Mouse (Mus musculus): ENCODE data around the gene Tmem50b.

Gene Tmem50b

GRCm38 (mm10) chr16:91609501-91610245, 12.1 kb upstream of the Tmem50b start:
- ATAC-seq (ENCODE audit: low TSS enrichment) = no peak

DNA sequence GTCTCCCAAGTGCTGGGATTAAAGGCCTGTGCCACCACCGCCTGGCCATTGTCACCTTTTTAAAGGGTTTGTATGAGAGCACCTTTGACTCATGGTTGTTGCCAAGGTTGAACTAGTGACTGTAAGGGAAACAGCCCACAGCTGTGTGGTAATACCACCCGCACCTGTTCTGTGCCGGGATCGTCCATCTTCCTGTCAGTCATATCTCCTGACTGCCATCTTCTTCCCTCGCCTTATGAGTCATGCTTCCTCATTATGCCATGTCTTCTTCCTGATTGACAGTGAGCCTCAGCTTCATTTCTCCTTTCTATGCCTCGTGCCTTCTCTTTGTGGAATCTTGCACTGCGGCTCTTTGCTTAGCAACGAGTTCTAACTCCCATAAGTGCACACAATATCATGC, 9.4 kb upstream of the Tmem50b start:
- no peak for ATAC-seq (ENCODE audit: low TSS enrichment)

DNA sequence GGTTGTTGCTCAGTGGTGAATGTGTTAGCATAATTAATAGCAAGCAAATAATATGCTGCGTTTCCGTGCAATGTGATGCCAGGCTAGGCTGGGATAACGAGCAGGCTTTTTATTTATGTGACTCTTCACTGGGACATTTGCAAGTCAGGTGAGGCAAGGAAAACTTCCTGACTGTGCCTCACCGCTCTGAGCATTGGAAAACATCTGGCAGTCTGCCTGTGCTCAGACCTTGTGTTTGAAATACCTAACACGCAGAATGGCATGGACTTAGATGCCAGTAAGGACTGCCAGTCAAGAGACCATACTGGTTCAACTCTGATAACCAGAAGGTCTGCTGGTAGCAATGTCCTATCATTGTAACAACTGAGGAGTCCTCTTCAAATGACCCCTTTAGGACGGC, 7.6 kb upstream of the Tmem50b start:
- ATAC-seq (ENCODE audit: low TSS enrichment) = no peak

DNA sequence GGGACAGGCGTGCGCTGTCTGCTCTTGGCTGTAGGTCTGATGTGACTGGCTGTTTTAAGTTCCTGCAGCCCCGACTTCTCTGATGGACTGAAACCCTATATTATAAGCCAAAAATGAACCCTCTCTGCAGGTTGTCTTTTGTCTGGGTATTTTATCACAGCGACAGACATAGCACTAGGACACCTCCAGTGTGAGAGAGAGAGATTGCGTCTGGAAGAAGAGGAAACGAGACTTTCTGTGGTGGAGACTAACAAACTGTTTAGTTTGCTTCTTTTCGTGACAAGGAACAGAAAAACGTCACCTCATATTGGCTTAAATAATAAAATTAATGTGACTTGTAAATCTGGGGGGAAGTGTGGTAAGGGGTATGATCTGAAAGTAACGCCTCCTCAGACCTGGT, 4.1 kb upstream of the Tmem50b start:
- no peak for ATAC-seq (ENCODE audit: low TSS enrichment)

DNA sequence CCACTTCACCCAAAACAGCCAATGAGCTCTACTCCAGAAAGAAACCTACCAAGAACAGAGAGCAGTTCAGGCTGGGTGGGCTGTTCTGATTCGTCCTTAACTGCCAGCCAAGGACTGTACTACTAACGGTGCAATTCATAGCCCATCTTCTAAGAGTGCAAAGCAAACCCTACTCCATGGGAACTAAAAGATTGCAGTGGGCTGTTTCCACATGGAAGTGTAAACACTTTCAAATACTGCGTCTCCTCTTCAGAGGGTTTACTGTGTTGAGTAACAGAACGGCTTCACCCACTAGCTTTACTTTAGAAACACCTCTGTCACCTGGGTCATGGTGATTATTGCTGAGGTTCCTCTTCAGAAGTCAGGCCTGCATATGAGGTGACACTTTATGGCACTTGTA, 3.5 kb upstream of the Tmem50b start:
- ATAC-seq (ENCODE audit: low TSS enrichment) = no peak

- ATAC-seq (ENCODE audit: low TSS enrichment) = no peak
These were observed 1.6 kb upstream of the Tmem50b start for GRCm38 (mm10) chr16:91599242-91599641.

DNA sequence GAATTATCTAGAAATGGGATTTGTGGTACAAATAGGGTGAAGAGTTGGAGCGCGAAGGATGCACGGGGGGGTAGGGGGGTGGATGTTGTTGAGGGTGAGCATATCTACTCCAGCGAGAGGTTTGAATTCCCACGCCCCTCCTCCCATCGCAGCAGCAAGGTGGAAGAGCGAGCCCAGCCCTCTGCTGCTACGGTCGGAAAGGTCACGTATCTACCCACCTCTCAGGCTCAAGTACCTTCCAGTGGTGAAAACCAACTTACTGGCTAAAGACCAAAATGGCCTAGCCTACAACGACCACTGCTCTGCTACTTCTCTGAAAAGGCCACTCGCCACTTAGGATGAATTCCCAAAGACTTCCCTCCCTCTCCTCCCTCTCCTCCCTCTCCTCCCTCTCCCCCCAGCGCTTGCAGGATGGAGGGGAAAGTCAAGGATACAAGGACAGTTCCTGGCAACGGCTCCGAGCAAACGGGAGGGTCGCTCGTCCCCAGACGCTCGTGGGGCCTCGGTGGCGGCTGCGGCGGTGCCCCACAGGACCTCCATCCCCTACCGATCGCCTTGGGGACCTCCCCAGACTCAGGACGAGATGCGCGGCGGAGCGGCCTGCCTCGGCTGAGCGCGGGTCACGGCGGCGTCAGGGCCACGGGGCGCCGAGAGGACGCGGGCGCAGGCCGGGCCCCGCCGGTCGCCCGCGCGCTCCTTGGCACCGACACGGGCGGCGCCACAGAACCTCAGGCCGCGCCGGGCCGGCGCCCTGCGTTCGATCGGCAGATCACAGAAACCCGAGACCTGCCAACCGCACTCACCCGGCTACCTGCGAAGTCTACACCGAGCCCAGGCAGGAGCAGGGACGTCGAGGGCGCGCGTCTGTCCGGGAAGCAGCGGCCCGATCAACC, 575 bp downstream of the Tmem50b start:
- peak; percentile 50 for ATAC-seq (ENCODE audit: low TSS enrichment)

- ATAC-seq (ENCODE audit: low TSS enrichment) = no peak
These were observed 1.2 kb downstream of the Tmem50b start for GRCm38 (mm10) chr16:91596397-91596778.

GRCm38 (mm10) chr16:91595076-91595475, 2.5 kb downstream of the Tmem50b start:
- no peak for ATAC-seq (ENCODE audit: low TSS enrichment)

DNA sequence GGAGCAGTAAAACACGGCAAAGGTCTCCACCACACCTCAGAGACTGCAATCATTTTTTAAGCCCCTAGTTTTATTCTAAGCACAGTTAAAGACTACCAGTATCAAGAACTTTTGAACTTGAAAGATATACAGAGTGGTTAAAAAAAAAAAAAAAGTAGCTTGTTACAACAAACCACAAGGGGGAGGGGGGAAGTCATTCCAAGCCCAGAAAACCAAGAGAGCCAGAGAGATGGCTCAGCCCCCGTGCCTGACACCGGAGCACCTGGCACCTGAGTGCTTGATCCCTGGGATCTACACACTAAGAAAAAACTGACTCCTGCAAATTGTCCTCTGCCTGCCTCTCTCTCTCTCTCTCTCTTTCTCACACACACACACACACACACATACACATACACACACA, 4.3 kb downstream of the Tmem50b start:
- ATAC-seq (ENCODE audit: low TSS enrichment) = no peak

GRCm38 (mm10) chr16:91592162-91592561, 5.4 kb downstream of the Tmem50b start:
- no peak for ATAC-seq (ENCODE audit: low TSS enrichment)

- no peak for ATAC-seq (ENCODE audit: low TSS enrichment)
These were observed 8.9 kb downstream of the Tmem50b start for GRCm38 (mm10) chr16:91588703-91589102.

DNA sequence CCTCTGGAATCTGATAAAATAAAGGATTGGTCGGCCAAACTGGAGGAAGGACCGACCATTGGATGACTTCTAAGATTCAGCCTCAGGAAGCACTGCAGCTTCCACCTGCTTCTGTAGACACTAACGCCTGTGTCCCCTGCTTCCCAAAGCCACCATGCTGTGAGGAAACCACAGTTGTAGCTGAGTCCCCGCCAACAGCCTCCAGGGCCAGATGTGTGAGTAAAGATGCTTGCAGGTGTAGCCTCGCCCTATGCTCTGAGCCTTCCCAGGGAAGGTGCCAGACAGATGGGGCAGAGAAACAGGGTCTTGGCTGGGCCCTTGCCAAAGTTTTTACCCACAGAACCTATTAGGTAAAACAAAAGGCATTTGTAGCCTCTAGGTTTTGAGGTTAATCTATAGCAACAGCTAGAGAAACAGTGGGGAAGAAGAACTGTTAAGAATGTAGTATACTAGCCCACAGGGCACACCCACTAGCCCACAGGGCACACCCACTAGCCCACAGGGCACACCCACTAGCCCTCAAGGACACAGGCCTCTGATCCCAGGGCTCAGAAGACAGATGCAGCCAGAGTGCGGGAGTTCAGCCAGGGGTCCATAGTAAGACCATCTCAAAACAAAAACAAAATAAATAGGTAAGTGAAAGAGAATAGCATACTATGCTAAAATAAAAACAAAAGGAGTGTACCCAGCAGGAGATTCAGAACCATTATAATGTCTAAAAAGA, 9.7 kb downstream of the Tmem50b start:
- ATAC-seq (ENCODE audit: low TSS enrichment) = no peak

GRCm38 (mm10) chr16:91586244-91586643, 11.4 kb downstream of the Tmem50b start:
- no peak for ATAC-seq (ENCODE audit: low TSS enrichment)

DNA sequence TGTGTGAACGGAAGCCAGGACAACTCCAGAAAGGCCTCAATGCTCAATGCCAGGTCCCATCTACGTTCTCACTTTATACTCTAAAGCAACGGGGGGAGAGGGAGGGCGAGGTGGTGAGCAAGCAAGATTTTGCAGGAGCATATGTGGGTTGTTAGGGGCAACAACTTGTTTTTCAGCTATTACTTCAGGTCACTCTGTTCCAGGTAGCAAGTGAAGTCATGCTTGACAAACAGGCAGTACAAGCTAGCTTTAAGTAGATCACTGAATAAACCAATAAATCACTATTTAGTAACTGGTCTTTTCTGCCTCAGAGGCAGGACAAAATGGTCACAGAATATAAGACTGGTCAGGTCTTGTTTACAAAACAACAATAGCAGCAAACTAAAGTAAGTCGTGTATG, 12.0 kb downstream of the Tmem50b start:
- ATAC-seq (ENCODE audit: low TSS enrichment) = no peak

GRCm38 (mm10) chr16:91582307-91582706, 15.3 kb downstream of the Tmem50b start:
- ATAC-seq (ENCODE audit: low TSS enrichment) = no peak

DNA sequence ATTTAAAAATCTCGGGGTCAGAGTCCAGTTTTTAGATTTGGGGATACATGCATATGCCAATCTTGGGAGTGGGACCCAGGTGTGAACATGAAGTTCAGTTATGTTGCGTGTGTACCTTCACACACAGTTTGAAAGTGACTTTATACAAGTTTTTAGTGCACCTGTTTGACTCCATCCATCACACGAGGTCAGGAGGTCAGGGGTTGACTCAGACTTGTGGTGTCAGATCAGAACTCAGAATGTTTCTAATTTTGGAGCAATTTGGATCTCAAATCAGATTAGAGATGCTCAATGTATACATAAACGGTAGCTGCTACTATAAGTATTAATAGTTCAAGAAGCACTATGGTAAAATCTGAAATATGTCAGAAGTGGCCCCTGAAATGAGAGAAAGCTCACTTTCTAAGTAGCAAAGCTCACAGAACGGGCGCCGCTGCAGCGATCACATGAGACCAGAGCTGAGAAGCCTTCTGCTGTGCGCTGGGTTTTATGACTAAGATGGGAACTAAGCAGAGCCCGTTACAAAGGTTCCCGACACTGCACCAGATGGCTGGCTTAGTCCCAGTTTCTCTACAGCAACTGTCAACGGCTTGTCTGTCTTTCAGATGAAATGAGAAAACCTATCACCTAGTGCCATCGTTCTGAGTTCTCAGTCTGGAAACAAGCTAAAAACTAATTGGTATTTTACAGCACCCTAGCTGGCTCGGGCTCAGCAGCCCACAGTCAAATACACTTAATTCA, 18.4 kb downstream of the Tmem50b start:
- peak; percentile 68; the same call in 1 of the 2 replicates for ATAC-seq (ENCODE audit: low TSS enrichment)

- ATAC-seq (ENCODE audit: low TSS enrichment) = no peak
These were observed 22.4 kb downstream of the Tmem50b start for GRCm38 (mm10) chr16:91575151-91575550.

- ATAC-seq (ENCODE audit: low TSS enrichment) = no peak
These were observed 26.5 kb downstream of the Tmem50b start for GRCm38 (mm10) chr16:91571105-91571504.

DNA sequence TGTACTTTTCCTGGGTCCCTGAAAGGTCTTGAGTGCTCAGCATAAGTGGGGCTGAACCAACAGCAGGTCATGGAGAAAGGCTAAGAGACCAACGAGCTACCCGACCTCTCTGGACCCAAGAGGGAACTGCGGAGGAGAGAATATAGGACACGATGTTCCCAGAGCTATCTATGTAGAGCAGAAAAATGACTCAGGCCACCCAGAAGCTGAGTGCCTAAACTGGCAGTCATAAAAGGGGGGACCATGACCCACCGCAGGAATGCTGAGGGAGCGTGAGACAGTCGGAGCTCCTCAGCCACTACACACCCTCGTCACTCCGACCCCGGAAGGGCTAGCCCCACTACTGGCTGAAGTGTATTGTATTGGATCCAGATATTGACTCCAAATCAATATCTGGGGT, 28.6 kb downstream of the Tmem50b start:
- no peak for ATAC-seq (ENCODE audit: low TSS enrichment)

DNA sequence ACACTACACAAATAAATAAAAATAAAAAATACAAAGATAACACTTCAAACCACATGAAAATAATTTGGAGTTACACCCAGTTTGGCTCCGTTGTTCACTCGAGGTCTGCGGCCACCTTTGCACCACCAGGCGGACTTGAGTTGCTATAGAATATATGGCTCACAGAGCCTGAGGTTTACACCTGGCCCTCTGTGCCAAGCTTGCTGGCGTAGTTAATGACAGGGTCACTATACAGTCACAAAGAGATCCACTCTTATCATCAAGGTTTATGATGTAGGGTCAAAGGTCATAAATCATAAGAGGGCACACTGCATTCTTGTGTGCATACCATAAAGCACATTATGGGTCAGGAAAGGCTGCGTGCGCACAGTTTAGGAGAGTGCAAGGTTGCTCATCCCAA, 31.6 kb downstream of the Tmem50b start:
- ATAC-seq (ENCODE audit: low TSS enrichment) = no peak
